Mouse (Mus musculus): ENCODE measurements around the gene Gm8082. TPM values are rescaled to one million over a fixed set of nuclear protein-coding genes. Genes with fewer than 3 reads are reported as not detected.
"Not testable (repeated sequence)": the region's sequence is repeated elsewhere in the genome, so short reads cannot be mapped to it uniquely, and the experiment has no call there.

Gene Gm8082
- not detected for total RNA-seq (2021)

- not testable (repeated sequence) for DNase-seq (ENCODE audit: extremely low spot score in 1 of 2, low spot score in 1 of 2)
These were observed at the start of gene Gm8082 for GRCm38 (mm10) chr14:42993524-42993923. Gene Gm8082 (minus strand): TSS chr14:42993624.

- not testable (repeated sequence) for DNase-seq (ENCODE audit: extremely low spot score in 1 of 2, low spot score in 1 of 2)
These were observed 22.1 kb upstream of the Gm8082 start, which contains the start of gene Gm10376 for GRCm38 (mm10) chr14:43015528-43015927. Gene Gm10376 (minus strand): TSS chr14:43015628.

Other genes with a start within 250 kb of the Gm8082 start
- gene Gm3015, start 224.8 kb downstream of the Gm8082 start, total RNA-seq (2021), result not detected
- gene Gm10377, start 195.6 kb downstream of the Gm8082 start, total RNA-seq (2021), result not detected
- gene Gm21977, start 140.1 kb downstream of the Gm8082 start, total RNA-seq (2021), result not detected
- gene Gm10376, start 22.0 kb upstream of the Gm8082 start, total RNA-seq (2021), result not detected
- not detected for gene Gm8094, start 83.0 kb upstream of the Gm8082 start, total RNA-seq (2021)
- under 1 TPM in 1 of 2 experiments, not detected in 1; 0.17 TPM for gene Gm8104, start 107.0 kb upstream of the Gm8082 start, total RNA-seq (2021)
- not detected for gene Gm7233, start 186.2 kb upstream of the Gm8082 start, total RNA-seq (2021)
- gene Gm8122, start 241.7 kb upstream of the Gm8082 start, total RNA-seq (2021), result not detected

Measured in layer of hippocampus, postnatal 25 days (tissue).